Mouse (Mus musculus) G1E (cell line): Measurements from ENCODE around the gene Plekhh2.

Experiments used
- CTCF ChIP-seq: IDR thresholded peaks from 2 replicates; pipeline ENCODE4 v1.5.1; 2012; ENCODE audit warnings: low read depth, low read length, inconsistent platforms, mixed read lengths
- GATA1 ChIP-seq: IDR thresholded peaks from 2 replicates; pipeline ENCODE4 v1.6.1; 2012; ENCODE audit warnings: borderline replicate concordance, low read length, inconsistent platforms, mixed read lengths
- GATA2 ChIP-seq: IDR thresholded peaks from 2 replicates; pipeline ENCODE4 v1.6.1; 2012; ENCODE audit warnings: low read depth, low read length, inconsistent platforms, borderline replicate concordance
- POLR2AphosphoS5 ChIP-seq: IDR thresholded peaks from 2 replicates; pipeline ENCODE4 v1.6.1; 2012; ENCODE audit warnings: low read depth, low read length, inconsistent platforms; ENCODE audit not compliant: insufficient replicate concordance

DNA sequence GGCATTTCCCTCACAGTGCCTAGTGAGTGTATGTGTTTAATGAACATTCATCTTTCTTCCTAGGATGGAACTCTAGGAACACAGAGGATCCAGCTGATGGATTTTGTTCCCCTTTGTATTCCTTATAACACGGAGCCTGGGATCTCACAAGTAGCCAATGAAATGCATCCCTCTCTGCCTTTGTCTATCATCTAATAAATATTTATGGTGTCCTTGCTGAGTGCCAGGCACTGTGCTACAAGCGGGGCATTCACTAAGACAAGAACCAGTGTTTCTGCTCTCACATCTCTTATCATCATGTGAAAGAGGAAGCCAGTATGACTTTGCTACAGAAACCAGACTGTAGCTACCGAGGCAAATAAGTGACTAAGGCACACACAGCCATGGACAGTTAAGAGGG, 3.0 kb upstream of the Plekhh2 start:
- TF ChIP-seq CTCF, result no peak
- no peak for TF ChIP-seq GATA2
- no peak for TF ChIP-seq POLR2AphosphoS5
- no peak for TF ChIP-seq GATA1
